Mouse (Mus musculus) embryonic fibroblast, embryonic 13.5 days (primary cell): Measurements from ENCODE around the gene Hmg20b. TPM values are rescaled to one million over a fixed set of nuclear protein-coding genes. Genes with fewer than 3 reads are reported as not detected.

Source experiments
- H3K27ac ChIP-seq: 2 replicates; pipeline ENCODE4 v1.5.1; 2012; ENCODE audit warnings: low read length, control low read depth, inconsistent platforms; ENCODE audit not compliant: insufficient read depth
- H3K4me1 ChIP-seq: 2 replicates; pipeline ENCODE4 v1.6.1; 2011; ENCODE audit warnings: low read length; ENCODE audit not compliant: control insufficient read depth, insufficient read depth
- H3K4me3 ChIP-seq: 2 replicates; pipeline ENCODE4 v1.5.1; 2011; ENCODE audit warnings: mild to moderate bottlenecking, control low read depth, low read length; ENCODE audit not compliant: insufficient read depth
- CTCF ChIP-seq: IDR thresholded peaks from 2 replicates; pipeline ENCODE4 v1.5.1; 2011; ENCODE audit warnings: mild to moderate bottlenecking, control low read depth, low read length, moderate library complexity, borderline replicate concordance; ENCODE audit not compliant: insufficient read depth
- POLR2A ChIP-seq: IDR thresholded peaks from 2 replicates; pipeline ENCODE4 v1.6.1; 2011; ENCODE audit warnings: low read depth, mild to moderate bottlenecking, control low read depth, low read length, moderate library complexity
- polyA plus RNA-seq: library from polyadenylated mRNA; stranded (reverse); fragments of >200 nt; gene quantifications from 2 replicates; pipeline ENCODE4 v1.2.4, GENCODE M21; 2011; ENCODE audit warnings: low read depth; ENCODE audit not compliant: missing spikeins, insufficient read length

Gene Hmg20b
- polyA plus RNA-seq, 1 experiment: 81.8 TPM

DNA sequence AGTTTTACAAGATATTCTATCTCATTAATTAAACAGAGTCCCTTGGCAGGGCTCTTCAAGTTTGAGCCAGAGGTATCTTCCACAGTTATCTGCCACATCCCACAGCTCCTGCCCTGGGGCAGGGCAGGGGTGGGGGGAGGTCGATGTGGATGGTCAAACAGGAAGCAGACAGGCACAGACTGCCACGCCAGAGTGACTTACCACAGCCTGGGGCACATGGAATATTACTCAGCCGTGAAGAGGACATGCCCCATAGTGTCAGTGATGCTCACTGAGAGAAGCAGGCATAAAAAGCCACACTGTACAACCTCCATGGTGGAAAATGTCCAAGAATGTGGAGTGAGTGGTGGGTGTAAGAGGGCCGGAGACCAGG lies 5.1 kb downstream of the Hmg20b start:
- Histone ChIP-seq H3K4me1 (peaks cover 7% of the 10 kb centered on the region; the same call in 1 of the 2 replicates), H3K4me3 (no peak overlapping the region), H3K27ac (no peak overlapping the region)
- no peak for TF ChIP-seq POLR2A
- TF ChIP-seq CTCF: no peak

- no peak overlapping the region for H3K27ac ChIP-seq
- TF ChIP-seq CTCF: no peak
- TF ChIP-seq POLR2A: no peak
- peaks cover 7% of the 10 kb centered on the region; the same call in 1 of the 2 replicates for H3K4me1 ChIP-seq
- no peak overlapping the region for H3K4me3 ChIP-seq
These were observed 5.7 kb downstream of the Hmg20b start for GRCm38 (mm10) chr10:81344421-81345161.

DNA sequence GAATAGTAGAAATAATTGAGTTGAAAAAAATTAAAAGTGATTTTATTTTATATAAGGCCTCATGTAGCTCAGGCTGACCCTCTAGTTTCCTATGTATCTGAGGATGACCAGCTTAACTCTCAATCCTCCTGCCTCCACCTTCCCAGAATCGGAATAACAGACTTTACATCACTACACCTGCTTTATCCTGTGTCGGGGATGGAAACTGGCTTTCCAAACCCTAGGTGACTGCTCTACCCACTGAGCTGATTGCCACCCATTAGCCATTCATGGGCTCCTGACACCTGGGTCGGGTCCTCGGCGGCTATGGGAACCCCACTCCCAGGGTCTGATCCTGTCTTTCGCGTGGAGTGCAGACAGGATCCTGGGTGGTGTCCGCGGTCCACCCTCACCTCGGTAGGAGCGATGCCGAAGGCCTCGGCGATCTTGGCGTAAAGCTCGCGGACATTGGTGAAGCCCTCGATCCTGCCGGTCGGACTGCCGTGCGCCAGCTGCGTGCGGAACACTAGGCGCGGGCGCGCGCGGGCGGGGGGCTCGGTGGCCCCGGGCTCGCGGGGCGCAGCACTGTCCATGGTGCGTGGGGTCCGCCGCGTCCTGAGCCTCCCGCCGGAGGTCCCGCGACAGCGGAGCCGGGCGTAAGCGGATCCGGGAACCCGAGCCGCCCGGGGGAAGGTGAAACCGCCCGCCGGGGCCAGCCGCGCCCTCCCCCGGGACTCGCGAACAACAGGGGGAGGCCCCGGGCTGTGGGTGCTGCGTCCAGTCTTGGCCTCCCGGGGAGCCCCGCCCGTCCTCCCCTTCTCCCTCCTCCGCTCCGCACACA lies 7.4 kb downstream of the Hmg20b start, which contains the start of gene Gipc3:
Gene Gipc3, minus strand, starts transcription at position 581 of the 820 bp plus-strand sequence.
- H3K4me3 ChIP-seq: peak within 1 kb of the TSS; percentile 5
- TF ChIP-seq CTCF (no peak), POLR2A (no peak)
- H3K4me1 ChIP-seq: peaks cover 7% of the 10 kb centered on the region; the same call in 1 of the 2 replicates
- H3K27ac ChIP-seq: no peak within 1 kb of the TSS

GRCm38 (mm10) chr10:81341333-81341949 lies 8.8 kb downstream of the Hmg20b start:
- no peak overlapping the region for H3K27ac ChIP-seq
- no peak overlapping the region for H3K4me3 ChIP-seq
- peak; percentile 45; the same call in 1 of the 2 replicates for TF ChIP-seq CTCF
- no peak for TF ChIP-seq POLR2A
- H3K4me1 ChIP-seq: peaks cover 4% of the 10 kb centered on the region; the same call in 1 of the 2 replicates

- H3K4me3 ChIP-seq: no peak overlapping the region
- TF ChIP-seq CTCF (no peak), POLR2A (no peak)
These were observed 9.5 kb downstream of the Hmg20b start for GRCm38 (mm10) chr10:81340551-81341332.

GRCm38 (mm10) chr10:81336558-81336957 lies 13.7 kb downstream of the Hmg20b start:
- no peak overlapping the region for H3K4me3 ChIP-seq
- 0 out of 2 replicates have a peak overlapping the region, but pooled peaks have one; percentile 12 for H3K27ac ChIP-seq
- TF ChIP-seq CTCF: no peak
- TF ChIP-seq POLR2A: no peak
- H3K4me1 ChIP-seq: peaks cover 6% of the 10 kb centered on the region; the same call in 1 of the 2 replicates

More at GRCm38 (mm10) chr10:81340551-81341332, 9.5 kb downstream of the Hmg20b start:
- Histone ChIP-seq H3K27ac (no peak overlapping the region), H3K4me1 (peaks cover 3% of the 10 kb centered on the region; the same call in 1 of the 2 replicates)

DNA sequence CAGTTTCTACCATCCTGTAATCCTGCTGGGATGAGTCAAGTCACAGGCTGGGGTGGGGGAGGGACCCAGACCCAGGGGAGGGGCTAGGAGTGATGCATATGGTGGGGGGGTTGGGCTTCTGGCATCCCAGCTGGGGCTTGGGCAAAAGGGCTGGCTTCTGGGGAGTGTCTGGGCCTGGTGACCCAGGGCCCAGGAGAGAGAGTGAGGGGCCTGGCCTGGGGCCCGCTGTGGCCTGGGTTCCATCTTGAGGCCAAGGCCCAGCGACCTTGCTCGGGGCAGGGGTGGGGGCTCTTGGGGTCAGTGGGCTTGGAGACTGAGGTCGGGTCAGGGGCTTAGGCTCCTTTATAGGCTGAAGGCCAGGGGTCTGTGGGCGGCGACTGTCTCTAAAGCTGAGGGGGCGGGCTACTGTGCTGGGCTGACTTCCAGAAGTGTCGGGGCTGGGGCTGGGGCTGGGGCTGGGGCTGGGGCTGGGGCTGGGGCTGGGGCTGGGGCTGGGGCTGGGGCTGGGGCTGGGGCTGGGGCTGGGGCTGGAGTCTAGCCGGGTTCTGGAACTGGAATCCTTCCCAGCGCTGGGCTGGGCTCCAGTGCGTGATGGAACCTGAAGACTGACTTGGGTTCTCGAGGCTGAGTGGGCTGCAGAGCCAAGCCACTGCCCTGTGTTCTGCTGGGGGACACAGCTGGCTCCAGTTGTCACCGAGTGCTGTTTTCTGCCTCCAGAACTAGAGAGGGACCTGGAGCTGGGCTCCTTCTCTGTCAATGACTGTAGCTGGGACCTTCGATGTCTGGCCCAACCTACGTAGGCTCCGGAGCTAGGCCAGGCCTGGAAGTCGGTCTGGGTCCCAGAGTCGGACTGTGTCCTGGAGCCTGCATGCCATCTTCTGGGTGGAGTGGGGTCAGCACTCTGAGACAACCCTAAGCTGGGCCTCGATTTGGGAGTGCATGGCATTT lies 14.6 kb downstream of the Hmg20b start:
- Histone ChIP-seq H3K4me1 (peaks cover 3% of the 10 kb centered on the region; the same call in 1 of the 2 replicates), H3K4me3 (no peak overlapping the region), H3K27ac (peak overlapping the region; percentile 12; the same call in 1 of the 2 replicates)
- no peak for TF ChIP-seq CTCF
- TF ChIP-seq POLR2A: peak; percentile 25; the same call in 1 of the 2 replicates

GRCm38 (mm10) chr10:81334324-81334723 lies 16.0 kb downstream of the Hmg20b start:
- no peak overlapping the region for H3K27ac ChIP-seq
- no peak for TF ChIP-seq POLR2A
- no peak for TF ChIP-seq CTCF
- H3K4me3 ChIP-seq: no peak overlapping the region
- H3K4me1 ChIP-seq: peaks cover 4% of the 10 kb centered on the region
